Mouse (Mus musculus) heart, postnatal 14 days (tissue): ENCODE measurements around the gene Dstyk. TPM values are rescaled to one million over a fixed set of nuclear protein-coding genes. Genes with fewer than 3 reads are reported as not detected.

Experiments
- DNase-seq, 2 experiments: peaks; one replicate each; pipeline ENCODE4 v3.0.0; 2021 to 2022
- intact Hi-C: fragments of 180-260 bp; cut with DNase I; formaldehyde crosslinking; loops from one replicate; pipeline ENCODE4 v1.15.1; 2025
- long read RNA-seq, 2 experiments: library from polyadenylated mRNA; stranded (forward); transcript quantifications; one replicate each; pipeline ENCODE4 v2.0.0; 2021
- total RNA-seq, 2 experiments: library from RNA; stranded (reverse); gene quantifications; 2 replicates each; pipeline ENCODE4 v1.2.3; 2021

Gene Dstyk
- 10 to 100 TPM; 17.7 to 19.0 TPM for total RNA-seq
- long read RNA-seq, experiment 1, full-length matches to known transcripts = 7 of 13 reads
- long read RNA-seq, experiment 1, partial matches to known transcripts = 0 of 13 reads
- long read RNA-seq, experiment 1, other reads (novel, unspliced or antisense) = 6 of 13 reads
- long read RNA-seq, experiment 2, full-length matches to known transcripts = 8 of 16 reads
- long read RNA-seq, experiment 2, partial matches to known transcripts = 3 of 16 reads
- long read RNA-seq, experiment 2, other reads (novel, unspliced or antisense) = 5 of 16 reads

DNA sequence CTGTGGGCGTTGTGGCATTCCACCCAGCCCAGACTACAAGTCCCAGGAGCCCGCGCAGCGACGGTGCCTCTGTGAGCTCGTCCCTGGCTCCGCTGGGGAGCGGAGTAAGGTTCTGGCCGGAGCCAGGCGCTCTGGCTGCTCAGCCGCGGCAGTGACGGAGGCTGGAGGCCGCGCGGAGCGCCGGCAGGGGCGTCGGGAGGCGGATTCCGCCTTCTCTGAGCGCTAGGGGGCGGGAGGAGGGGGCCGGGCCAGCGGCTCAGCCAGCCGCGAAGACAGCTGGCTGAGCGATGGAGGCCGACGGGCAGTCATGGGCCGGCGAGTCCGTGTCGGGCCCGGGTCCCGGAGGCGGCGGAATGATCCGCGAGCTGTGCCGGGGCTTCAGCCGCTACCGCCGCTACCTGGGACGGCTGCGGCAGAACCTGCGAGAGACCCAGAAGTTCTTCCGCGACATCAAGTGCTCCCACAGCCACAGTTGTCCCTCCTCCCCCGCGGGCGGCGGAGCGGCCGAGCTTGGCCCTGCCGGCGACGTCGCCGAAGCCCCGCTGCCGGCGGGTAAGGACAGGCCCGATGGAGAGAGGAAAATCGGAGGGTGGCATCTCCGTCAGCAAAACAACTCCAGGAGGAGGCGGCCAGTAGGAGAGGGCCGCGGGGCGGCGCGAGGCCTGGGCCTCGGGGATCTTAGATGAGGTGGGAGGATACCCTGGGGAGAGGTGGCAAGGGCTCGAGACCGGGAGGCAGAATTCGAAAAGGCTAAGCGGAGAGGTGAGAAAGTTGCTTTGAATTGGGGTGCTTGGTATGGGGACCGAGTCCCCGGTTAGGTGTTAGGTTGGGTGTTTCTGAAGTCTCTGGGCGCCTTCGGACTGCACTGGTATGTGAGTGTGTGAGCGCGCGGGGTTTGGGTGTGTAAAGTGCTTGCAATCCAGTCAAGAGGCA is at the start of gene Dstyk:
Gene Dstyk (plus strand): TSS at position 237 of the 933 bp plus-strand sequence.
- intact Hi-C loops = loop anchor here (1.0 to 2.0 kb wide), 2 partner anchors 26 to 59 kb away; partner anchors contain the start of genes Rbbp5 and Tmcc2
- peak; percentile 94 to 95 for DNase-seq

DNA sequence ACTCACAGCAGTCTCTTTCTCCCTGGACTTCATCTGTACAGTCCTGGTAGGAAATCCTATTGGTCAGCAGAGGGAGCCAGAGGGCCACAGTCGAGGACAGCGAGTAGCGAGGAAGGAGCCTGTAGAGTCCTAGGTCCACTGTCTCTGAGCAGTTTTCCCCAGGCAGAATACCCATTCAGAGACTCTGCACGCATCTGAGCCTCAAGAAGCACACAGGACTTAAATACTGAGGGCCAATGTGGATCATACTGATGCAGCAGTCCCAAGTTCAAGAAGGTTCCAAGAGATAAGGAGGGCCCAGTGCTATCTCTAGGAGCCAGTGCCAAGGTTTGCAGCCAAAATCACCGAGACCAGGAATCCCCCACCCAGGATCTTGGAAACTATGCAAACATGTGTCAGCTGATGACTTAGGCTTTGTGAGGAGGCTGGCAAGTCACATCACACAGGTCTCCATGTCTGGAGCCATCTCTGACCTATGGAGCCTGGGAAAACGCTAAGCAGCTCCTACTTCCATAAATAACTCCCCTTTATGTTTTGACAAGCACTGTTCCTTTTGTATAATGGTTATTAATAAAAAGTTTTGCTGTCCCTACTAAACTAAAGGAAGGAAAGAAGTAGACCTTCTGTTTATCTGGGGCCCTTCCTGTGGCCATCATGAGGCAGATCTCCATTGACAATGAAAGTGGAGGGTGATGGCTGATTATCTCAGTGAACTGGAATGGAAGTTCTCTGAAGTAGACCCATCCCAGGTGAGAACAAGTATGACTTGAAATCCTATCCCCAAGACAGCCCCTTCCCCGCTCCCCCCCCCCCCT is 49.5 kb upstream of the Dstyk start:
- intact Hi-C loops = loop anchor here (2.0 kb wide), 4 partner anchors 23 to 227 kb away; partner anchors contain the start of genes Rbbp5 and Tmcc2
- peak; percentile 85 to 92 for DNase-seq

DNA sequence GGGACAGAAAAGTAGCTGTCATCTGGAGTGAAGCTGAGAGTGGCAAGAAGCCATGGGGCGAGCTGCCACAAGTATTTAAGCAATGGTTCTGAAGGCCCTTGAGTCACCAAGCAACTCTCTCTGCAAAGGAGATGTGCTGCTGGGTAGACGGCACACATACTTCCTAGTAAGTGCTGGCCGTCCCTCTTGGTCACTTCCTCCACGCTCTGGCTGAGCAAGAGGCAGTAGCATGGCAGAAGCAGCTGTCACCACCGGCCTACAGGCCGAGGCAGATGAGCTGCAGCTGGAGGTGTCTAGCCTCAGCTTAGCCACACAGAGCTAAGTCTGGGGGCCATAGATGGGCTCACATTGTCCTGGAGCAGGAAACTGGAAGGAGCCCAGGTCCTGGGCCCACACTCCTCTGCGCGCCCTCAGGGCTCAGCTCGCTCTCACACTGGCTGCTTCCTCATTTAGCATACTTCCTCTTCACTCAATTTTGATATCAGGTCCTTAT is 46.6 kb upstream of the Dstyk start:
- intact Hi-C loops = no loop called here
- peak; percentile 59 to 67 for DNase-seq

DNA sequence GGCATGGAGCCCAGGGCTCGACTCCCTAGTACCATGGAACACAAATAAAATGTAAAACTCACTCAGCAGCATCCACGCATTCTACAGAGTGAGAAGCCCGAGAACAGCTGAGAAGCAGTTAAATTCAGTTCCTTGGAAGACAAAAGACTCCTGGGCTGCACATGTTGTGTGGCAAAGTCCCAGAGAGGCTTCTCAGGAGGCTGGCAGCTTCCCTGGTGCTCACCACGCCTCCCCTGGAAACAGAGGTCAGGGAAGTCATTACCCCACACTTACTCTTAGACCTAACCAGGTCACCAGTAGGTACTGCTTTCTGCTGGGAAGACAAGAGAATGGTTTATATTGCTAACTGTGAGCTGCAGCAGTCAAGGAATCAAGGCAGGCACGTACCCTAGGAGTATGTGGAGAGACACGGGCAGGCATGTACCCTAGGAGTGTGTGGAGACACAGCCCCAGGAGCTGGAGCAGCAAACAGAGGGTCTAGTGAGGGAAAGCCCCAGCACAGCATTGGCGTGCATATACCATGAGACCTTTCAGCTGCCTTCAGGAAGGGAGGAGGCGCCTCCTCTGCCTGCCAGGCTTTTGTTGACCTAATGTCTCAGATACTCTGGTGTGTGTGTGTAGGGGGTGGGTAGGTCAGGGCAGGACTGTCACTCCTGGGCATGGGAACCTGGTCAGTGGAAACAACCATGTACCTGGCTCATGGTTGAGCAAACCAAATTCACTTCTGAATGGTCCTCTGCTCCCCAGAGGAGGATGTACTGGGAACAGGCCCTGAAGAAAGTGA is 45.9 kb upstream of the Dstyk start:
- no peak for DNase-seq
- intact Hi-C loops = no loop called here

DNA sequence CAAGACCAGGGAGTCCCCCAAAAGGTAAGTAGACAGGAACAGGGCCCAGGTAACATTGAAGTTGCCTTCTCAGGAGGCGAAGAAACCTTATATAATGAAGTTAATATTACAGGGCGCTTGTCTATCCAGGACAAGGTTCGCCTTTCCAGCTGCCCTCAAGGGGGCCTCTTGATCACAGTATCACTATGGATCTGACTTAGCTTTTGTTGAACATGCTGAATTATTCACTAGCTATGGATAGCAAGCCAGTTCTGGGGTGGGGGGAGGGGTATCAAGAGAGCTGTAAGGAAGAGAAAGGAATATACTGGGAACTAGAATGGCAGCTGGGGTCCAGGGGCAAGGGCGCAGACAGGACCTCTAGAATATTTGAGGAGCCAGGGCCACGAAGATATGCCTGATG is 45.0 kb upstream of the Dstyk start:
- no peak for DNase-seq
- intact Hi-C loops = no loop called here

DNA sequence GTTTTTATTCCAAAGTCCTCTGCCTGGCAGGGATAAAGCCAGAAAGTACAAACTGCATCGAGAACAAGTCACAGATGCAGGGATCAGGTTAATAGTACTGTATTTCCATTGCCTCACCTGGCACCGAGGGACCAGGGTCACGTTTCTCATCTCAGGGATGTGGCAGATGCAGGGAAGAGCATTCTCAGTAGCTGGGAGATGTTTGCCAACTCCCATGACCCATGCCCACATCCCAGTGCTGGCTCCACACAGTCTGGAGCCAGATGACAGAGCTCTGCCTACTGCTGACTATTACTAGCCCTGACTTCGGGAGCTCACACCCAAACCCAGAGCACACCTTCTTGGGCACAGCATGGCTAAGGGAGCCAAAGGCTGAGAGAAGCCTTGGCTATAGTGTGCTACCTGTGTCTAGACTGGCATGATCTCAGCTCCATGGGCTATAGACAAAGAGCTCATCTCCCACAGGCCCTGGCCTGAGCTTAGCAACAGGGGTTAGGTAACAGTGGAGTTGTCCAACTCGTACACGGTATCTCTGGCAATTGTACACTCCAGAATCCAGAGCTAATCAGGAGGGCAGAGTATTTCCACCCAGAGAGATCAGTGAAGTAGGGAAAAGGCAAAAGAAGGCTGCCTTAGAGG is 44.3 kb upstream of the Dstyk start:
- no peak for DNase-seq
- intact Hi-C loops = no loop called here

DNA sequence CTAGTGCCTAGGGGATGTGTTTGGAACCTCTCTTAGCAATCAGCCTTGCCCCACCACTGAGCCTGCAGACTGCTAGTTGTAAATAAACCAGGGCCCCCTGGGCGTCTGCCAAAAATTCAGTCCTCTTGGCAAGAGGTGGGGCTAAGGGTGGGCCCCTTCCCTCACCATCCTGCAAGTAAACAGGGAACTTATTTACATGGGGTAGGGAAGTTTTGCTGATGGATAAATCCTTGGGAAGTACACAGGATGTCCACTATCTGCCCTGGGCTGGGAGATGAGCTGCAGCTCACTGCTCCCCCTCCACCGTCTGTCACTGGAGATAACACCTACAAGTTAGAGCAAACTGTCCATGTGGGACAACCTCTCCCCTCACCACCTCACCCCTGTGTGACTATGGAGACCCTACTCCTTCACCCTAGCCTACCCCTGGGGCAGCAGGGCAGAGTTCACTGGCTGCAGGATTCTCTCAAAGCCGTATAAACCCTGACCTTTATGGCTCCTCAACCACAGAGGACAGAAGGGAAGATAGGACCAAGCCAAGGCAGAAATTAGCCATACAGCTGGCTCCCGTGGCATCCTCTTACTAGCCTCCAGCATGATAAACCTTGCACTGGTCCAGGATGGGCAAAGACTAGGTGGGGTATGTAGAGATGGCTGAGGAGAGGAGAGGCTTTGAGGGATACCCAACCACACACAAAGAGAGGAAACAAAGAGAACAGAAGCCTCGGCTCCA is 43.0 kb upstream of the Dstyk start:
- intact Hi-C loops = no loop called here
- peak in 1 of 2 experiments; percentile 55 for DNase-seq

DNA sequence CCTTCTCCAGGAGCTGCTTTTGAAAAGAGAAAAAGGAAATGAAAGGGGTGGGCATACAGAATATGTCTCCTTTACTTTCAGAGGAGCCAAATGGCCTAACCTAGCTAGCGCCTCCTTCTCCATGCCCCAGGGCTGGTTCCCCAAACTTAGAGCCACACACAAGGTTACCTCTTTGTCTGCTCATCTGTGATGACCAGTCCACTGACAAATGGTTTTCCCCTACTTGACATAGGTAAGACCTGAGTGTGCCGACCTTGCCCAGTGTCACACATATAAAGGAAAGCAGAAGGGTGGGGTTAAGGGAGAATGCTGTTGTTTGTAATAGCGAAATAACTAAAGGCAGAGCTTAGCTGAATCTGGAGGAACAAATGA is 42.5 kb upstream of the Dstyk start:
- no peak for DNase-seq
- intact Hi-C loops = no loop called here

DNA sequence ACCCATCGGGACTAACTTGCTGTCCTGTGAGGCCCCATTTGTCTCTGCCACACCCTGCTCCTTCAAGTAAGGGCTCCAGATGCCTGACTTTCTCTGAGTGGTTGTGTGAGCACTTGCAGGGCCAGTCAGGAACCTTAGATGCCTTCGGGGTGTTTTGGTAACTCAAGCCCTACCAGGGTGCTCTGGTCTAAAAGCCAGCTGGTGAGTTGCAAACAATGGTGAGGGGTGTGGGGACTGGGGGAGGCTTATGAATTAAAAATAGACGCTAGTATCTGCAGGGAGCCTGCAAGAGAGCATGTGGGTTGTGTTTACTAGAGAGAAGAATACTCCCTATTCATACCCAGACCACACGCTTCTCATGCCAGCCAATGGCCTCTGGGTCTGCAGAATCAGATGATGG is 42.1 kb upstream of the Dstyk start:
- no peak for DNase-seq
- intact Hi-C loops = no loop called here

DNA sequence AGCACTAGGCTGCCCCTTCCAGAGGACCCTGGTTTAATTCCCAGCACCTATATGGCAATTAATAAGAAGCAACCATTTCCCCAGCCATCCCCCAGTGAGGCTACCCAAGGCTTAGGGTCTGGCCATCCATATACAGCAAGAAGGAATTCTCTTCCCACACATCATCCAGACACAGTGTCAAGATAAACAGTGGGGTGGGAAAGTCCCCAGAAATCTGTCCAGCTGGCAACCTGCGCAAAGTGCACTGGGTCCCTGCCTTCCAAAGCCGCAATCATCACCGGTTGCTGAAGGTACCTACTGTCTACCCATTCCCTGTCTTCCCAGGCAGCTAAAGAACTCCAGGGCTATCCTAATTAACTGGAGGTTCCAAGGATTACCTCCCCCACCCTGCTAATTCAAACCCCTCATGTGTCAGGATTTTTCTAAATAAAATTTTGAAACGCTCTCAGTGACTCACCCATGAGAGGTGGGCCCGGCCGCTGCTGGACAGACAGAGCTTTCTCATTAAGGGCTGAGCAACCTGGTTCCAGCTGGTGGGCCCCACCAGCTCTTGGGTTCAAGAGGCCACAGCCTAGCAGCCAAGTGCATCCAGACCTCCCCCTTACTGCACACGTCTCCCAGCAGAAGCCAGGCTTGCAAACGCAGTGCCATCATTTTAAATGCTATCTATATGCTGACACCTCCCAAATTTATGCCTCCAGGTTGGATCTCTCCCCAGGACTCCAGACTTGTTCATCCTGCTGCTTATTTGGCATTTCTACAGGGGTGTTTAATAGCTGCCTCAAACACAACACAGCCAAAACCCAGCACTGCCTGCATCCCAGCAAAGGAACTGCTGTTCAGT is 40.9 kb upstream of the Dstyk start:
- DNase-seq = peak in 1 of 2 experiments; percentile 49
- intact Hi-C loops = no loop called here

DNA sequence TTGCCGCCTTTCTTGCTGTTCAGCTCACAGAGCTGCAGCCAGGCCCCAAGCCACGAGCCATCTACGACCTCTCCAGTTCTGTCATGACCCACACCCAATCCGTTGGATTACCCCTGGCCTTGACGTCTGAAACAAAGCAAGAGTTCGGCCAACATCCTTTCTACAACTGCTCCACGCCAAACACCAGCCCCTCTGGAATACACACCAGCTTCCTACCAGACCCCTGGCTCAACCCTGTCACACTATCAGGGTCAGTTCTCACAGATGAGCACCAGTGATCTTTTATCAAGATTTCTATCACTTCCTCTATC is 40.3 kb upstream of the Dstyk start:
- intact Hi-C loops = no loop called here
- peak in 1 of 2 experiments; percentile 44 for DNase-seq

DNA sequence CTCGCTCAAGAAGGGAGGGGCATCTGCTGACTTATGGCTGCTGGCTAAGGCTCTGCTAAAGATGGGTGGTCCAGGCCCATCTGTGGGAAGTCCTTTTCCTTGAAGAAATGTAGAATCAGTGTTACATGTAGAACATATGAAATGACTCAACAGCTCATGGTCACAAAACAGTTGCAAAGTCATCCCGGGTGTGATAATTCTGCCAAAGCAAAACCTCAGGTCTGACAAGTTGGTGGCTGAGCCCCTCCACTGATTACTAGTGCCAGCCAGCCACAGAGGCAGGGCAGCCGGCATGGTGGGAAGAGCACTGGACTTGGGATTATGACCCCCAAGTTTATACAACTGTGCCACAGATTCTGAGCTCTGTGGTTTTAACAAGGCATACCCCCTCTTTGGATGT is 39.5 kb upstream of the Dstyk start:
- no peak for DNase-seq
- intact Hi-C loops = no loop called here

DNA sequence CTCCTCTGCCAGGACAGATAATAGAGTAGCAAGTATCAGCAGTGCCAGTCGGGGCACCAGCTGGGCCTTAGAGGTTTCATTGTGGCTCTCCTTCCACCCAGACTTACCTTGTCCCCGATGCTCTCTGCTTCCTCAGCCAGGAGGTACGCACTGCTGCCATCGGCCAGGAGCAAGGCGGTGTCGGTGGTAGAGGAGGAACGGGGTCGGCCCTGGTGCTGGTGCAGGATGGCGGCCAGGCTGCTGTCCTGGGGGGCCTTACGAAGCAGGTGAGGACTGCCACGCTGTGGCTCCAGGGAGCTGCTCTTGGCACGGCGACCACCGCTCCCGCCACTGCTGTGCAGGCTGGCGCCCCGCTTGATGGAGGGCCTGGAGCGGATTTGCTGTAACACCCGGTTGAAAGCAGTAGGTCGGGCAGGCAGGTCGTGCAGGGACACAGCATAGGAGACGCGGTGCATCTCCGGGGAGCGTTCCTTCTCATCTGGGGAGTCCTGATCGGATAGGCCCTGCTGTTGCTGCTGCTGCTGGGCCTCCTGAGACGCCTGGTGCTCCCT is 36.7 kb upstream of the Dstyk start:
- intact Hi-C loops = no loop called here
- no peak for DNase-seq

DNA sequence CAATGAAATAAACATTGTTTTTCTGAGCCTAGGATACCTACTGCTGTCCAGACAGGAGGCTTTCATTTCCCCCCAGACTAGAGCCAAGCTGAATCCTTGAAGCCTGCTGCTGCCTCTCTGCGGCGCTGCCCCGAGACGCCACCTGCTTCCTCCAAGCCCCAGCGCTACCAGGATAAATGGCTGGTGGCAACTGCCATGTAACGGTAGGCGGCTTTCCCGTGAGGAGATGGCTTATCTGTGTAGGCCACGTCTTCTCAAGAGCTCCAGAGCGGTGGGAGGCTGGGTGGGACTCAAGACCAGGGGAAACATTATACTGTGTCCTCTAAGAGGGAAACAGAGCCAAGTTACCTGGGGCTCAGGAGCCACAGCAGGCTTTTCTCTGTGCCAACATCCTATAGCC is 35.4 kb upstream of the Dstyk start:
- intact Hi-C loops = no loop called here
- DNase-seq = no peak

DNA sequence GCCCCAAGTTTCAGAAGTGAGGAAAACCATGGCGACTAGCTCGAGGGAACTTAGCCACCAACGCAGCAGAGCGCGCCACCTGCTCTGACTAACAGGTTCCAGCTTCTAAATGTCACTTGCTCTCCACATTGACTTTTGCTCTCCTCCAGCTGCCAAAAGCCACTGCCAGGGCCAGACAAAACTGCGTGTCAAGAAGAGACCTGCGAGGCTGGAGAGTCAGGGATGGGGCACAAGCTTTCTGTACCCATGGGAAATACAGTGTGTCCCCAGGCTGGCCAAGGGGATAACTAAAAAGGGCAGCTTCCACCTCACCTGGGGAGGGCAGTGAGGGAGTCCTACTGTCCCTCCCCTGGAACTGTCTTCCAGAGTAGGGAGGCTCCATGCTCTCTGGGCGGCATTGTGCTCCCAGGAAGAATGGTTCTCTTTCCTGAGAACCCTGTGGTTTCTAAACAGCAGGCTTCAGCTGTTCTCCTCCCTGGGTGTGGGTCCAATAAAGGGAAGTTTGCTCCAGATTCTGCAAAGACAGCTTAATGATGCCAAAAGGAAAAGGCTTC is 33.3 kb upstream of the Dstyk start:
- intact Hi-C loops = no loop called here
- peak; percentile 53 to 60 for DNase-seq

DNA sequence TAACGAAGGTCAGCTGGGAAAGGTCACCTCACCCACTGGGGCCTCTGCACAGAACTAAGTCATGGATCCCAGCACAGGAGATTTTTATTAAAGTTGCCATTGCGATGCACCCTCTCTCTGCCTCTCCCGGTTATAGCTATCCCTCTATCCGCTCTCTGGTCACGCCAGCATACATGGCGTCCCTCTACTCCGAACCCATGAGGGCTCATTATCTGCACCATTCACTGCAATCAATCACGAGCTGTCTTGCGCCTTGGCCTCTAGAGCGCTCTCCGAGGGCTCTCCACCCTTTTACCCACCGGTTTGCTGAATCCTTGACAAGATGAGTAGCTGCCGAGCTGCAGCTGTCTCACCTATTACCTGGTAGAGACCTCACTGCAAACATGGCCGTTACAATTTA is 32.1 kb upstream of the Dstyk start:
- no peak for DNase-seq
- intact Hi-C loops = no loop called here

DNA sequence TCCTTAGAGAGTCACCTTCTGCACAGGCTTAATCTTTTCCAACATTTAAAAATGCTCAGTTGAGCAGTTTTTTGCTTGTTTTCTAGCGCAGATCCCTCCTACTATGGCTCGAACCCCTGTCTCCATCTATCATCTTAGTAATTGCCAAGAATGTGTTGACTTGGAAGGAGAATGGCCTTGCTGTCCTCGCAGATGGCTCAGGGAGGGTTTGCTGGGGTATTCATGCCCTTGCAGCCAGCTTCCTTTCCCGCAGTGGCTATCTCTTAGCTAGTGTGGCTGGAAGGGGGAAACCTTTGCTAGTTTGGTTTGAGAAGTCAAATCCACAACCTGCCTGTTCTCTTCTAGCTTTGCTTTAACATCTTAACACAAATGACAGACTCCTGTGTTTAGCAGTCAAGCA is 31.6 kb upstream of the Dstyk start:
- intact Hi-C loops = no loop called here
- no peak for DNase-seq
